Mouse (Mus musculus) kidney, adult 2 months (tissue): ENCODE data around the gene Foxp1.

Source experiments
- CTCF ChIP-seq: fragments of 200-500 bp; conservative IDR thresholded peaks from 2 replicates; pipeline ENCODE4 v1.5.1; 2011; ENCODE audit warnings: low read depth, mild to moderate bottlenecking, control low read depth, low read length, moderate library complexity, mixed read lengths; ENCODE audit not compliant: insufficient read depth, insufficient read length
- POLR2A ChIP-seq: fragments of 200-500 bp; IDR thresholded peaks from one replicate; pipeline ENCODE4 v1.6.1; 2011; ENCODE audit warnings: low read depth, low read length, control low read depth

DNA sequence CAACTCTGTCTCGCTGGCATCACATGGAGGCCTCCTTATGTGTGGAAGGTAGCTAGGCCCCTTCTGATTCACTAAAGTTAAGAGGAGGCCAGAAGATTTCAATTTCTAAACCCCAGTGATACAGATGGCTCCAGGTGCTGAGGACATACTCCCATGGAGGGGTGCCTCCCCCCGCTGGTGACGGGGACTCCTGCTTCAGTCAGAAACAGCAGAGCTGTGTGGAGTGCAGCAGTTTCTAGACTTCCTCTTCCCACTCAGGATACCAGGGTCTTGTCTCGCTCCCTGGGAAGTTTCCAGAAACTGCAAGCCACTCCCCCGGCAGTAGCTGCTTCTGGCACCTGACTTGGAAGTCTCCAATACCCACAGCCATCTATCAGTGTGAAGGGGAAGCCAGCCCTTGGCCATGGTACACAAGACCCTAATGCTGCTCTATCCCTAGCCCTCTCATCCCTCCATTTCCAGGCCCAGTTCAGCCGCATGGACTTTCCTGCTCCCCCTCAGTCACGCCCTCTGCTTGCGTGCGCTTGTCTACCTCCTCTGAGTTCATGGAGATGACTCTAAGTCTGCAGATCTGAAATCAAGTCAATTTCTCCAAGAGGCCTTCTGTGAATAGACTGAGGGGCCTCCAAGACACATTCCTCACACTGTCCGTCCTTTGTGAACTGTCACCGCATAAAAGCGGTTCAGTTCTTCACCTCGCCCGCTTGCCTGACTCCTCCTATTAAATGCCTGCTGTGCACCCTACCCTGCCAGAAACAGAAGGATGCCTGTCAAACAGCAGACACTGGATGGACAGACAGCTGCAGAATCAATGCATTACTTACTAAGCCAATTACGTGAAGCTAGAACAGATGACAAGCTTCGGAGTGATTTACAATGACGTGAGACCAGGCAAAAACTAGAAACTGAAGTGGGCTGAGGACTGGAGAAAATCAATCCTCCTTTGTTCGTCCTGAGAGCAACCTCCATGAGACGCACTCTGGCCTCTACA is 202.8 kb downstream of the Foxp1 start:
- TF ChIP-seq CTCF: 0 out of 2 replicates have a peak, but pooled peaks have one; percentile 5
- no peak for TF ChIP-seq POLR2A
